Mouse (Mus musculus): Measurements from ENCODE around the gene Pdhx.

DNA sequence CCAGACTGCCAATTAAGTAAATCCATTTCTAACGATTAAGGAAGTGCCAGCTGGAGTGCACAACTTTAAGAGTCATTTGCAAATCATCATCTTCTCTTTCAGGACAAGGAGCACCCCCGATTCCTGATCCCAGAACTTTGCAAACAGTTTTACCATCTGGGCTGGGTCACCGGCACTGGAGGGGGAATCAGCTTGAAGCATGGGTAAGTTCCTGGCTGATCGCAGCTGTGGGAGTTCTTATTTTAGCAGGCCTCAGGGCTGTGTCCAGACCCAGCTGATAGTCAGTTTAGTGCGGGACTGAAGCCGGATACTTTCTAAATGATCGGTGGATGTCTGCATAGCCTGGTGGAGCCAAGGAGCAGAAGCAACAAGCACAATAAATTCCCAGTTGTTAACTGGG is 9.5 kb upstream of the Pdhx start:
- no peak for TF ChIP-seq CTCF (IDR thresholded peaks at IDR 0.05; ENCODE audit: borderline replicate concordance, extremely low read depth, insufficient read depth, insufficient read length)
- TF ChIP-seq POLR2A (IDR thresholded peaks at IDR 0.05; ENCODE audit: borderline replicate concordance, extremely low read depth, insufficient read depth, insufficient read length, poor library complexity, severe bottlenecking): no peak
